Mouse (Mus musculus) left cerebral cortex, postnatal 36 days (tissue): Measurements from ENCODE around the gene Map6. TPM values are rescaled to one million over a fixed set of nuclear protein-coding genes. Genes with fewer than 3 reads are reported as not detected.

Experiments used
- DNase-seq, 2 experiments: peaks; one replicate each; pipeline ENCODE4 v3.0.0; 2021 to 2022; ENCODE audit warnings: low spot score in 2 of 2, mixed read lengths in 1 of 2
- intact Hi-C: fragments of 180-260 bp; cut with DNase I; formaldehyde crosslinking; loops from one replicate; pipeline ENCODE4 v1.15.1; 2025
- total RNA-seq, 2 experiments: library from RNA; stranded (reverse); gene quantifications; 2 replicates each; pipeline ENCODE4 v1.2.3; 2021

The Map6 gene
- 100 to 1,000 TPM; 135 to 142 TPM for total RNA-seq

- intact Hi-C loops = no loop called here
- DNase-seq = peak; percentile 78 to 83
Measured at GRCm38 (mm10) chr7:99267251-99267896, at the start of gene Map6. Map6 (plus strand) TSS chr7:99267447.

GRCm38 (mm10) chr7:99224225-99224624 lies 43.0 kb upstream of the Map6 start:
- intact Hi-C loops = no loop called here
- DNase-seq = no peak

- DNase-seq = no peak
- intact Hi-C loops = no loop called here
Measured at GRCm38 (mm10) chr7:99224648-99225190, 42.5 kb upstream of the Map6 start.

- DNase-seq = no peak
- intact Hi-C loops = no loop called here
Measured at GRCm38 (mm10) chr7:99225421-99225820, 41.8 kb upstream of the Map6 start.

GRCm38 (mm10) chr7:99226662-99227061 lies 40.6 kb upstream of the Map6 start:
- DNase-seq = no peak
- intact Hi-C loops = no loop called here

- intact Hi-C loops = no loop called here
- DNase-seq = no peak
Measured at GRCm38 (mm10) chr7:99227267-99227666, 40.0 kb upstream of the Map6 start.

GRCm38 (mm10) chr7:99228825-99229224 lies 38.4 kb upstream of the Map6 start:
- intact Hi-C loops = no loop called here
- DNase-seq = no peak

GRCm38 (mm10) chr7:99229411-99229810 lies 37.8 kb upstream of the Map6 start:
- DNase-seq = no peak
- intact Hi-C loops = no loop called here

- intact Hi-C loops = no loop called here
- no peak for DNase-seq
Measured at GRCm38 (mm10) chr7:99230061-99230747, 37.0 kb upstream of the Map6 start.

GRCm38 (mm10) chr7:99232571-99232970 lies 34.7 kb upstream of the Map6 start:
- intact Hi-C loops = no loop called here
- no peak for DNase-seq

GRCm38 (mm10) chr7:99234916-99235315 lies 32.3 kb upstream of the Map6 start:
- no peak for DNase-seq
- intact Hi-C loops = no loop called here

- intact Hi-C loops = no loop called here
- DNase-seq = no peak
Measured at GRCm38 (mm10) chr7:99235657-99236056, 31.6 kb upstream of the Map6 start.

- intact Hi-C loops = no loop called here
- no peak for DNase-seq
Measured at GRCm38 (mm10) chr7:99236888-99237660, 30.2 kb upstream of the Map6 start.

- no peak for DNase-seq
- intact Hi-C loops = no loop called here
Measured at GRCm38 (mm10) chr7:99238417-99238816, 28.8 kb upstream of the Map6 start, which contains the start of gene Mogat2. Mogat2 (minus strand) TSS chr7:99238619.

- intact Hi-C loops = no loop called here
Measured at GRCm38 (mm10) chr7:99242097-99242496, 25.1 kb upstream of the Map6 start.

GRCm38 (mm10) chr7:99248157-99248742 lies 19.0 kb upstream of the Map6 start:
- no peak for DNase-seq
- intact Hi-C loops = no loop called here

More at GRCm38 (mm10) chr7:99242097-99242496, 25.1 kb upstream of the Map6 start:
- no peak for DNase-seq

- intact Hi-C loops = no loop called here
- no peak for DNase-seq
Measured at GRCm38 (mm10) chr7:99248906-99249581, 18.2 kb upstream of the Map6 start.

- intact Hi-C loops = no loop called here
- peak in 1 of 2 experiments; percentile 23 for DNase-seq
Measured at GRCm38 (mm10) chr7:99249582-99249911, 17.7 kb upstream of the Map6 start.

GRCm38 (mm10) chr7:99250386-99250785 lies 16.9 kb upstream of the Map6 start:
- no peak for DNase-seq
- intact Hi-C loops = loop anchor here (5.0 kb wide), 2 partner anchors 68 to 83 kb away; partner anchors contain the start of gene Dgat2
